Mouse (Mus musculus): ENCODE results near the gene Slc2a5. TPM values are rescaled to one million over a fixed set of nuclear protein-coding genes. Genes with fewer than 3 reads are reported as not detected.

Slc2a5 gene
- polyA plus RNA-seq, 1 experiment, result 177 TPM

DNA sequence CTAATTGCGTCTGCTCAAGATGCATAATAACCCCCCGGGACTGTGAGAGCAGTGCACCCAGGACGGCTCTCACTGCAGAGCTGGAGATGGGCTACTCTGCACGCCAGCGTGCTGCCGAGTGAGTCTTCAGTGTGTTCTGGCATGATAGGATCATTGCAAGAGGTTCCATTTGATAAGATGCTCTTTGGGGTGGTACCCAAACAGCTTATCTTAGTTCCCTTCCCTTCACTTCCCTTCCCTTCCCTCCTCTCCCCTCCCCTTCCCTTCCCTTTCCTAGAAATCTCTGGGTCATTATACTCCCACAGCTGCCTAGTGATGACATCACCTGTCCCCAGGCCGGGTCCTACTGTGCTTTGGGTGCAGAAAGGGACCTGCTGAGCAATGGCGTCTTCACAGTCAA lies 53.0 kb downstream of the Slc2a5 start:
- no peaks in the 10 kb centered on the region for H3K36me3 ChIP-seq (ENCODE audit: control insufficient read depth, insufficient read depth, low read length)
- H3K27ac ChIP-seq (ENCODE audit: insufficient read depth, low read depth, low read length), result no peak overlapping the region
- TF ChIP-seq CTCF (IDR thresholded peaks at IDR 0.05; ENCODE audit: extremely low read depth, insufficient read length, insufficient replicate concordance, low read depth, low read length) (no peak), POLR2A (IDR thresholded peaks at IDR 0.05; ENCODE audit: low read depth, low read length) (no peak)
- H3K4me1 ChIP-seq (ENCODE audit: control insufficient read depth, insufficient read depth, insufficient read length, low read length), result no peaks in the 10 kb centered on the region
- H3K4me3 ChIP-seq (ENCODE audit: low read depth, low read length), result no peak overlapping the region
- WGBS, result 79% methylated on average over 8 of the region's 8 CpGs
- no peaks in the 10 kb centered on the region for H3K27me3 ChIP-seq (ENCODE audit: control insufficient read depth, insufficient read depth, low read length)

DNA sequence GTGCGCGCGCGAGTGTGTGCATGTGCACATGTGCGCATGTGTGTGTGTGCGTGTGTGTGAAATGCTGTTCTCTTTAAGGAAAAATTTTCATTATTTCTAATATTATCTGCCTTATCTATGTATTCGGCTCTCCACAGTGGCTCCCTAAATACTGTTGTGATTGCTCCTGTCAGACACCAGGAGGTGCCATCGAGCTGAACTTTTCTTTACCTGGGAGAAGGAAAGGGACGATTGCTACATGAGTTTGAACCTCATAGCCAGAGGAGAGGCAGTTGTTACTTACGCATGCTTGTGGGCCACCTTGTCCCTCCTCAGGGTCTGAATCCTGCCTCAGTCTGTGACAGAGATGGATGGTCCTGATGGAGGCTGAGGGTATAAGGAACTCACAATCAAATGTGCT lies 54.2 kb downstream of the Slc2a5 start:
- no peak overlapping the region for H3K27ac ChIP-seq (ENCODE audit: insufficient read depth, low read depth, low read length)
- 47% methylated on average over 10 of the region's 10 CpGs for WGBS
- no peak overlapping the region for H3K4me3 ChIP-seq (ENCODE audit: low read depth, low read length)
- no peak for TF ChIP-seq POLR2A (IDR thresholded peaks at IDR 0.05; ENCODE audit: low read depth, low read length)
- peak; percentile 9; the same call in 1 of the 2 replicates for TF ChIP-seq CTCF (IDR thresholded peaks at IDR 0.05; ENCODE audit: extremely low read depth, insufficient read length, insufficient replicate concordance, low read depth, low read length)
- H3K36me3 ChIP-seq (ENCODE audit: control insufficient read depth, insufficient read depth, low read length), result no peaks in the 10 kb centered on the region
- no peaks in the 10 kb centered on the region for H3K4me1 ChIP-seq (ENCODE audit: control insufficient read depth, insufficient read depth, insufficient read length, low read length)
- H3K27me3 ChIP-seq (ENCODE audit: control insufficient read depth, insufficient read depth, low read length), result no peaks in the 10 kb centered on the region

DNA sequence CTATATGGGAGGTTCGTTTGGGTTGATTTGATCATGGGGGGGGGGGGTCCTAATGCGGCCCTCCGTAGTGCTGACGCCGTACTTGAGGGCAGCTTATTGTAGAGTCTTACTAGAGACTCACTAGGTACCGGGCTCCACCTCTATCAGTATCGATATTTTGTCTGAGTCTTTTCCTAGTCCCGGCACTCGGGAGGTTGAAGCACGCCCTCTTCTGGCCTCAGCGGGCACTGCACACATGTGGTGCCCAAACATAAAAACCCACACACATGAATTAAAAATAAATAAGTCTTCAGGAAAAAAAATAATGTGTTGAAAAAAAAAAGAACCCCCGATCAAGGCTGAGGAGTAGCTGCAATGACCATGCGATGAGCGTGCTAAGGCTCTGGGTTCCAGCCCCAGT lies 54.9 kb downstream of the Slc2a5 start:
- H3K4me1 ChIP-seq (ENCODE audit: control insufficient read depth, insufficient read depth, insufficient read length, low read length), result no peaks in the 10 kb centered on the region
- H3K27ac ChIP-seq (ENCODE audit: insufficient read depth, low read depth, low read length), result no peak overlapping the region
- no peaks in the 10 kb centered on the region for H3K36me3 ChIP-seq (ENCODE audit: control insufficient read depth, insufficient read depth, low read length)
- no peak for TF ChIP-seq POLR2A (IDR thresholded peaks at IDR 0.05; ENCODE audit: low read depth, low read length)
- no peak for TF ChIP-seq CTCF (IDR thresholded peaks at IDR 0.05; ENCODE audit: extremely low read depth, insufficient read length, insufficient replicate concordance, low read depth, low read length)
- 92% methylated on average over 14 of the region's 14 CpGs for WGBS
- H3K4me3 ChIP-seq (ENCODE audit: low read depth, low read length), result no peak overlapping the region
- H3K27me3 ChIP-seq (ENCODE audit: control insufficient read depth, insufficient read depth, low read length), result no peaks in the 10 kb centered on the region

DNA sequence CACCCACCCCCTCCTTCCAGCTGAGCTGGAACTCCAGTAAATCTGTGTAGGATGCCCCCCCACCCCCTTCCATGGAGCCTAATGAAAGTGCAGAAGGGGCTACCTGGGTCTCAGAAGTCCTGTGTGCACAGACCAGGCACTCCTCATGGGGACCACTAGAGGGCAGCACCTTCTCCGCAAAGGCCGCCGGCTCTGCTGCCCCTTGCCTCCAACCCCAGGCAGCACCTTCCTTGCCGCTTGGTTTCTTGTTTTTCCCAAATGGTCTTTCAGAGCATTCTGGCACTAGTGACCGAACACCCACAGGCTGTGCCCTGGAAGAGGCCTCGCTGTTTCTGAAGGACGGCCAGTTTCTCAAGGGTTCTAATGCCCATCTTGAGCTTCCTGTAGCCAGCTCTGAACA lies 57.5 kb downstream of the Slc2a5 start:
- H3K4me3 ChIP-seq (ENCODE audit: low read depth, low read length), result no peak overlapping the region
- TF ChIP-seq POLR2A (IDR thresholded peaks at IDR 0.05; ENCODE audit: low read depth, low read length) (no peak), CTCF (IDR thresholded peaks at IDR 0.05; ENCODE audit: extremely low read depth, insufficient read length, insufficient replicate concordance, low read depth, low read length) (peak; percentile 90)
- no peaks in the 10 kb centered on the region for H3K36me3 ChIP-seq (ENCODE audit: control insufficient read depth, insufficient read depth, low read length)
- no peak overlapping the region for H3K27ac ChIP-seq (ENCODE audit: insufficient read depth, low read depth, low read length)
- no peaks in the 10 kb centered on the region for H3K27me3 ChIP-seq (ENCODE audit: control insufficient read depth, insufficient read depth, low read length)
- H3K4me1 ChIP-seq (ENCODE audit: control insufficient read depth, insufficient read depth, insufficient read length, low read length), result no peaks in the 10 kb centered on the region
- WGBS, result 4% methylated on average over 7 of the region's 7 CpGs

DNA sequence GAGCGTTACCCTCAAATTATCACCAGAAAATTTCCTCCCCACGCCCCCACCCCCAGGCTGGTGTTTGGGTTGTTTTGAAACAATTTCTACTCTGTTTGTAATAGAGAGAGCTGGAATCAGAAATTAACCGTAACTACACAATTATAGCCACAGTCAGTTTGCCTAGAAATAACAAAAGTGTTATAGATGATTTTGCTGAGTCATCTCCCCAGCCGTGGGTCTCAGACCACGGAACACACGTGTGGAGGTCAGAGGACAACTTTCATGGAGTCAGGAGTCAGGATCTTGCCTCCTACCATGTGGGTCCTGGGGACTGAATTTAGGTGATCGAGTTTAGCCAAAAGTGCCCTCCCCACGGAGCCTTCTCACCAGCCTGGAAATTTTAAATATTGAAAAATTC lies 58.0 kb downstream of the Slc2a5 start:
- Histone ChIP-seq H3K36me3 (ENCODE audit: control insufficient read depth, insufficient read depth, low read length) (no peaks in the 10 kb centered on the region), H3K4me3 (ENCODE audit: low read depth, low read length) (no peak overlapping the region), H3K27me3 (ENCODE audit: control insufficient read depth, insufficient read depth, low read length) (no peaks in the 10 kb centered on the region), H3K4me1 (ENCODE audit: control insufficient read depth, insufficient read depth, insufficient read length, low read length) (no peaks in the 10 kb centered on the region), H3K27ac (ENCODE audit: insufficient read depth, low read depth, low read length) (no peak overlapping the region)
- 57% methylated on average over 8 of the region's 8 CpGs for whole genome bisulfite sequencing
- TF ChIP-seq CTCF (IDR thresholded peaks at IDR 0.05; ENCODE audit: extremely low read depth, insufficient read length, insufficient replicate concordance, low read depth, low read length), result no peak

DNA sequence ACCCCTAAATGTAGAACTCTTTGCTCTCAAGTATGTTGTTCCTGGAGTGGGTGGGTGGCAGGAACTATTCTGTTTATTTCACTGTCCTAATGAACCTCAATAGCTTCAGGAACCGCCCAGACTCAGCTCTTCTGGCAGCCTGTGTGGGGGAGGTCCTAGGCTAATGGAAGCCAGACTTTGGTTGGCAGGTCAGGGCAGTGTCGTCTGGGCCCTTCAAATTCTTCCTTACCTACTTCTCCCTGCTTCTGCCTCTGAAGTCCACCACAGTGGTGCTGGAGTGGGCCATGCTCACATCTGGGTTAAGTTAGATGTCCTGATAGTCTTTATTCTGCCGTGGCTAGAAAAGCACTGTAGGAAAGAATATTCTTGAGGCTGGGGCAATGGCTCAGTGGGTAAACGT lies 59.0 kb downstream of the Slc2a5 start:
- TF ChIP-seq CTCF (IDR thresholded peaks at IDR 0.05; ENCODE audit: extremely low read depth, insufficient read length, insufficient replicate concordance, low read depth, low read length), result no peak
- TF ChIP-seq POLR2A (IDR thresholded peaks at IDR 0.05; ENCODE audit: low read depth, low read length), result no peak
- H3K27me3 ChIP-seq (ENCODE audit: control insufficient read depth, insufficient read depth, low read length), result no peaks in the 10 kb centered on the region
- no peaks in the 10 kb centered on the region for H3K36me3 ChIP-seq (ENCODE audit: control insufficient read depth, insufficient read depth, low read length)
- 62% methylated on average over 4 of the region's 4 CpGs for WGBS
- H3K27ac ChIP-seq (ENCODE audit: insufficient read depth, low read depth, low read length), result no peak overlapping the region
- H3K4me1 ChIP-seq (ENCODE audit: control insufficient read depth, insufficient read depth, insufficient read length, low read length), result no peaks in the 10 kb centered on the region
- H3K4me3 ChIP-seq (ENCODE audit: low read depth, low read length), result no peak overlapping the region

DNA sequence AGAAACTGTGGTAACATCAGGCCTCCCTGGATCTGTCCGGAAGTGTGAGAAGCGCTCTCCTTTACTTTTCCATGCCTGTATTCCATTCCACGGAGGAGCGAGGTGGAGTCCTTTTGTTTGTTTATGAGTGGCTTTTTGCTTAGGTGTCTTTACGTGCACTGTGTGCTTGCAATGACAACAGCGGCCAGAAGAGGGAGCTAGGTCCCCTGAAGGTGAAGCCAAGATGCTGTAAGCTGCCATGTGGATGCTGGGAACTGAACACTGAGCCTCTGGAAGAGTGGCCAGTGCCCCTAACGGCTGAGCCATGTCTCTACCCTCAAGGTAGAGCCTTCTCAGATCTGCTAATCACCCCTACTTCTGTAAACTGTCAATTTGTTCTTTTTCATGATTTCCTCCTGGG lies 62.2 kb downstream of the Slc2a5 start:
- H3K4me3 ChIP-seq (ENCODE audit: low read depth, low read length), result no peak overlapping the region
- H3K27me3 ChIP-seq (ENCODE audit: control insufficient read depth, insufficient read depth, low read length), result no peaks in the 10 kb centered on the region
- TF ChIP-seq POLR2A (IDR thresholded peaks at IDR 0.05; ENCODE audit: low read depth, low read length) (no peak), CTCF (IDR thresholded peaks at IDR 0.05; ENCODE audit: extremely low read depth, insufficient read length, insufficient replicate concordance, low read depth, low read length) (peak; percentile 16; the same call in 1 of the 2 replicates)
- WGBS, result 90% methylated on average over 7 of the region's 7 CpGs
- no peaks in the 10 kb centered on the region for H3K4me1 ChIP-seq (ENCODE audit: control insufficient read depth, insufficient read depth, insufficient read length, low read length)
- H3K36me3 ChIP-seq (ENCODE audit: control insufficient read depth, insufficient read depth, low read length), result no peaks in the 10 kb centered on the region
- H3K27ac ChIP-seq (ENCODE audit: insufficient read depth, low read depth, low read length), result no peak overlapping the region

DNA sequence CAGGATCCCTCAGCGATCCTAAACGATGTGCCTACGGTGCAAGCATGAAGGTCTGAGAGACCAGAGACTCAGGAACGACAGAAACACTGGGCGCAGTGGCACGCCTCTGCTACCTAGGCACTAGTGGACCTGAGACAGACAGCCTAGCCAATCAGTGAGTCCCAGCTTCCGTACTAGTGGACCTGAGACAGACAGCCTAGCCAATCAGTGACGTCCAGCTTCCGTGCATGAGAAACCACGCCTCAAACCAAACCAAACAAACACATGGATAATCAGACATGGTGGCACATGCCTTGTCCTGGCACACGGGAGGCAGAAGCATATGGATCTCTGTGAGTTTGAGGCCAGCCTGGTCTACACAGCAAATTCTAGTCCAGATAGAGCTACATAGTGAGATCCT lies 69.2 kb downstream of the Slc2a5 start:
- Histone ChIP-seq H3K4me3 (ENCODE audit: low read depth, low read length) (peak overlapping the region; percentile 27), H3K36me3 (ENCODE audit: control insufficient read depth, insufficient read depth, low read length) (no peaks in the 10 kb centered on the region), H3K27ac (ENCODE audit: insufficient read depth, low read depth, low read length) (no peak overlapping the region), H3K4me1 (ENCODE audit: control insufficient read depth, insufficient read depth, insufficient read length, low read length) (peaks cover 3% of the 10 kb centered on the region; the same call in 1 of the 2 replicates), H3K27me3 (ENCODE audit: control insufficient read depth, insufficient read depth, low read length) (no peaks in the 10 kb centered on the region)
- TF ChIP-seq POLR2A (IDR thresholded peaks at IDR 0.05; ENCODE audit: low read depth, low read length) (no peak), CTCF (IDR thresholded peaks at IDR 0.05; ENCODE audit: extremely low read depth, insufficient read length, insufficient replicate concordance, low read depth, low read length) (no peak)
- 22% methylated on average over 11 of the region's 11 CpGs for WGBS
